Mouse (Mus musculus): ENCODE measurements at regions not wholly inside any gene's neighbourhood (a gene's known extent, or its start where the extent isn't known, plus 50 kb on each side); places are given as distances from the start of the nearest gene placed in this dataset.

- H3K4me3 ChIP-seq (ENCODE audit: low read length) = no peak overlapping the region
- TF ChIP-seq CTCF (IDR thresholded peaks at IDR 0.05; ENCODE audit: low read depth) = no peak
- no peak overlapping the region for H3K9ac ChIP-seq (replicated peaks; ENCODE audit: low read length)
- H3K27me3 ChIP-seq (ENCODE audit: insufficient read depth, low read length) = no peaks in the 10 kb centered on the region
- DNase-seq (ENCODE audit: low spot score) = no peak
- H3K9me3 ChIP-seq (ENCODE audit: low read length) = no peaks in the 10 kb centered on the region
- WGBS = 95% methylated on average over 3 of the region's 3 CpGs
- no peak overlapping the region for H3K4me2 ChIP-seq (ENCODE audit: low read depth, low read length)
- no peak overlapping the region for H3K27ac ChIP-seq
- H3K4me1 ChIP-seq (ENCODE audit: insufficient read depth, low read length) = no peaks in the 10 kb centered on the region
- no peaks in the 10 kb centered on the region for H3K36me3 ChIP-seq (ENCODE audit: insufficient read depth, low read length)
- ATAC-seq = no peak
These were observed 141.6 kb upstream of the Reg3b start for GRCm38 (mm10) chr6:78228883-78229282.

GRCm38 (mm10) chr6:78244404-78244803, 126.1 kb upstream of the Reg3b start:
- no peak overlapping the region for H3K4me3 ChIP-seq (ENCODE audit: low read length)
- H3K4me1 ChIP-seq (ENCODE audit: insufficient read depth, low read length) = no peaks in the 10 kb centered on the region
- H3K36me3 ChIP-seq (ENCODE audit: insufficient read depth, low read length) = no peaks in the 10 kb centered on the region
- ATAC-seq (no peak), DNase-seq (ENCODE audit: low spot score) (no peak)
- 19% methylated on average over 1 of the region's 1 CpGs for WGBS
- H3K27me3 ChIP-seq (ENCODE audit: insufficient read depth, low read length) = no peaks in the 10 kb centered on the region
- H3K9me3 ChIP-seq (ENCODE audit: low read length) = no peaks in the 10 kb centered on the region
- H3K27ac ChIP-seq = no peak overlapping the region
- no peak overlapping the region for H3K4me2 ChIP-seq (ENCODE audit: low read depth, low read length)
- no peak for TF ChIP-seq CTCF (IDR thresholded peaks at IDR 0.05; ENCODE audit: low read depth)
- H3K9ac ChIP-seq (replicated peaks; ENCODE audit: low read length) = no peak overlapping the region

GRCm38 (mm10) chr6:78245010-78245409, 125.4 kb upstream of the Reg3b start:
- Histone ChIP-seq H3K27ac (no peak overlapping the region), H3K36me3 (ENCODE audit: insufficient read depth, low read length) (no peaks in the 10 kb centered on the region), H3K4me1 (ENCODE audit: insufficient read depth, low read length) (no peaks in the 10 kb centered on the region), H3K4me2 (ENCODE audit: low read depth, low read length) (no peak overlapping the region), H3K27me3 (ENCODE audit: insufficient read depth, low read length) (no peaks in the 10 kb centered on the region), H3K4me3 (ENCODE audit: low read length) (no peak overlapping the region), H3K9me3 (ENCODE audit: low read length) (no peaks in the 10 kb centered on the region), H3K9ac (replicated peaks; ENCODE audit: low read length) (no peak overlapping the region)
- peak; percentile 5 for DNase-seq (ENCODE audit: low spot score)
- ATAC-seq = no peak
- TF ChIP-seq CTCF (IDR thresholded peaks at IDR 0.05; ENCODE audit: low read depth) = no peak
- 67% methylated on average over 1 of the region's 1 CpGs for WGBS

GRCm38 (mm10) chr6:78250053-78250452, 120.4 kb upstream of the Reg3b start:
- no peak overlapping the region for H3K4me3 ChIP-seq (ENCODE audit: low read length)
- H3K36me3 ChIP-seq (ENCODE audit: insufficient read depth, low read length) = no peaks in the 10 kb centered on the region
- TF ChIP-seq CTCF (IDR thresholded peaks at IDR 0.05; ENCODE audit: low read depth) = no peak
- DNase-seq (ENCODE audit: low spot score) (peak; percentile 33), ATAC-seq (no peak)
- H3K4me1 ChIP-seq (ENCODE audit: insufficient read depth, low read length) = no peaks in the 10 kb centered on the region
- H3K27me3 ChIP-seq (ENCODE audit: insufficient read depth, low read length) = no peaks in the 10 kb centered on the region
- no peak overlapping the region for H3K4me2 ChIP-seq (ENCODE audit: low read depth, low read length)
- no peak overlapping the region for H3K27ac ChIP-seq
- no peaks in the 10 kb centered on the region for H3K9me3 ChIP-seq (ENCODE audit: low read length)
- WGBS = 33% methylated on average over 1 of the region's 1 CpGs
- H3K9ac ChIP-seq (replicated peaks; ENCODE audit: low read length) = no peak overlapping the region

- no peak overlapping the region for H3K9ac ChIP-seq (replicated peaks; ENCODE audit: low read length)
- H3K4me1 ChIP-seq (ENCODE audit: insufficient read depth, low read length) = no peaks in the 10 kb centered on the region
- ATAC-seq (peak; percentile 21; the same call in 1 of the 2 replicates), DNase-seq (ENCODE audit: low spot score) (peak; percentile 36)
- no peaks in the 10 kb centered on the region for H3K36me3 ChIP-seq (ENCODE audit: insufficient read depth, low read length)
- H3K9me3 ChIP-seq (ENCODE audit: low read length) = no peaks in the 10 kb centered on the region
- TF ChIP-seq CTCF (IDR thresholded peaks at IDR 0.05; ENCODE audit: low read depth) = no peak
- WGBS = 36% methylated on average over 2 of the region's 2 CpGs
- no peak overlapping the region for H3K27ac ChIP-seq
- H3K4me3 ChIP-seq (ENCODE audit: low read length) = no peak overlapping the region
- no peaks in the 10 kb centered on the region for H3K27me3 ChIP-seq (ENCODE audit: insufficient read depth, low read length)
- no peak overlapping the region for H3K4me2 ChIP-seq (ENCODE audit: low read depth, low read length)
These were observed 119.9 kb upstream of the Reg3b start for GRCm38 (mm10) chr6:78250541-78250940.

GRCm38 (mm10) chr6:78271879-78272546, 98.4 kb upstream of the Reg3b start:
- DNase-seq (ENCODE audit: low spot score) = no peak
- 73% methylated on average over 3 of the region's 3 CpGs for WGBS
- Histone ChIP-seq H3K27me3 (ENCODE audit: insufficient read depth, low read length) (no peaks in the 10 kb centered on the region), H3K4me1 (ENCODE audit: insufficient read depth, low read length) (no peaks in the 10 kb centered on the region), H3K36me3 (ENCODE audit: insufficient read depth, low read length) (no peaks in the 10 kb centered on the region), H3K9me3 (ENCODE audit: low read length) (no peaks in the 10 kb centered on the region), H3K27ac (no peak overlapping the region), H3K9ac (replicated peaks; ENCODE audit: low read length) (no peak overlapping the region), H3K4me2 (ENCODE audit: low read depth, low read length) (no peak overlapping the region), H3K4me3 (ENCODE audit: low read length) (no peak overlapping the region)
- no peak for TF ChIP-seq CTCF (IDR thresholded peaks at IDR 0.05; ENCODE audit: low read depth)
- no peak for ATAC-seq

- ATAC-seq (peak; percentile 63), DNase-seq (ENCODE audit: low spot score) (peak; percentile 64)
- TF ChIP-seq CTCF (IDR thresholded peaks at IDR 0.05; ENCODE audit: low read depth) = no peak
- Histone ChIP-seq H3K36me3 (ENCODE audit: insufficient read depth, low read length) (no peaks in the 10 kb centered on the region), H3K27me3 (ENCODE audit: insufficient read depth, low read length) (no peaks in the 10 kb centered on the region), H3K4me2 (ENCODE audit: low read depth, low read length) (no peak overlapping the region), H3K9me3 (ENCODE audit: low read length) (no peaks in the 10 kb centered on the region), H3K4me3 (ENCODE audit: low read length) (no peak overlapping the region), H3K27ac (no peak overlapping the region; the same call in 1 of the 2 replicates), H3K4me1 (ENCODE audit: insufficient read depth, low read length) (peaks cover 6% of the 10 kb centered on the region; the same call in 1 of the 2 replicates), H3K9ac (replicated peaks; ENCODE audit: low read length) (no peak overlapping the region)
- 40% methylated on average over 6 of the region's 6 CpGs for WGBS
These were observed 92.3 kb upstream of the Reg3b start for GRCm38 (mm10) chr6:78277993-78278715.
